Mouse (Mus musculus): ENCODE measurements around the gene Uox.

- no peak for TF ChIP-seq POLR2A (IDR thresholded peaks at IDR 0.05; ENCODE audit: low read depth, low read length)
- no peak for TF ChIP-seq CTCF (IDR thresholded peaks at IDR 0.05; ENCODE audit: borderline replicate concordance, insufficient read depth, low read length)
Measured at GRCm38 (mm10) chr3:146599198-146599900, 29.1 kb downstream of the Uox start.

All from embryonic fibroblast, embryonic 13.5 days (primary cell).